Mouse (Mus musculus) layer of hippocampus, adult 9-10 months (tissue): Measurements from ENCODE around the gene Armc3.
"Not testable (repeated sequence)": the region's sequence is repeated elsewhere in the genome, so short reads cannot be mapped to it uniquely, and the experiment has no call there.

Experiments
- DNase-seq: peaks from one replicate; pipeline ENCODE4 v3.0.0; 2022; ENCODE audit warnings: low spot score

Gene Armc3

DNA sequence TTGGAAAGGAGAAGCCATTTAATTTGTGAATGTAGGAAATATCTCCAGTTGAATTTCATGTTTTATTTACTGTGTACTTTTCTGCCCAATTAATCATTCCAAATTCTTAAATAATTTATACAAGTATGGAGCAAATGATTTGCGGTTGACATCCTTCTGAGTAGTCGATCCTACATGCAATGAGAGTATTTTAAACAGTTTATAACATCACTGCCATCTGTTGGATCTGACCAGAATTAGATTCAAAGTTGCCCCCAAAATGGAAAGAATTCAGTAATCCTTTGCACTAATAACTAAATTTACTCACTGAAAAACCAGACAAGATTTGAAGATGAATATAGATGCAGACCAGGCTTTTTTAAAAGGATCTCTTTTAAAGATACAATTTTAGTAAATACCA is 75.5 kb downstream of the Armc3 start:
- no peak for DNase-seq

DNA sequence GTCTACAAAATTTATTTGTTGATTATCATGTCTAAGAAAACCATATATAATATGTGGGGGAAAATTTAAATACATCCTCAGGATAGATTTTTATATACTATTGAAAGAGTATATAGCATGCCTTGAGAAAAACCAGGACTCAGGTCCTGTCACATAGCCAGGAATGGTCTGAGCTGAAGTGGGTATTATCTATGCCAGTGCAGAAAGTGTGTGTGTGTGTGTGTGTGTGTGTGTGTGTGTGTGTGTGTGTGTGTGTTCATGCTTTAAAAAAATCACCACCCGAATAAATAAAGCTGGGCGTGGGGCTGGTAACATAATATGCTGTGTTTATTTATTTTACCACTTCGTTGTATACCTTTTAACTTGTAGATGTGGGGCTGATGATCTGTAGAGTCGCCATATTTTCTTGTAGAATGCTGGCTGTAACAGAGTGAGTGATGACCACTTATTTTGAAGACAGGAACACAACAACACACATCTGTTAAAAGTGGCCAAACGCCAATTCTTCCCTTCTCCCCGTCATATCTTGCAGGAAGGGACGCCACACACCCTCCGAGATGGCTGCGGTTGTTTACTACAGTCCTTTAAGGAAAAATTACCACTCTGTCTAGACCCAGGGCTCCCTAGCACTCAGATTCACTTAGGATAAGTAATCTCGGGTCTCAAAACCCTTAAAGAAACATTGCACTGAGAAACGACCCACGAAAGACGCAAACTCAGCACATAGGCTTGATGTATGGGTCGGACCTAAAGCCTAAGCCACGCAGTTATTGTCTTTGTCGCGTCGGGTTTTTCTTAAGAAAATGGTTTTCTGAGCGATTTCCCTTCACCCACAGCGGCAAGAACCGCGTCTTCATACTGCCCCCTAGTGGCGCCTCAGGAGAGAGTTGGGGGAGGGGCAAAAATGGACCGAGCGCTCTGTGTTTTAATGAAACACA is 76.8 kb downstream of the Armc3 start:
- peak; percentile 72 for DNase-seq

DNA sequence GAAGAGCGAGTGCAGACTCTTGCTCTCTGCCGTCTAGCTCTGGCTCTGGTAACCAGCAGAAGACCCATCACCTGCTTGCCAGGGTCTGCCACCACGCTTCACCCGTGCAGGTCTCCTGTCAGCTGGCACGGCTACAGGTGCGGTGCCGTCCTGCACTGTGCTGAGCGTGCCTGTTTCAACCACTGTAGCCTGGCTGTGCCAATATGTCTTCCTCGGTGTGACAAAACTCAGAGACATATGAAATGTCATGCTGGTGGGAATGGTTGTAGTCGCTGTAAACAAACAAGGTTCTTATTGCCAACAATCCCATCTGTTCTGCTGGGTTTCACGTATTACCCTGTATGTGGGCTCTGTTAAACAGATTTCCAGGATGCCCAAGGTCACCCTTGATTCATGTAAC is 81.2 kb downstream of the Armc3 start:
- DNase-seq = no peak

DNA sequence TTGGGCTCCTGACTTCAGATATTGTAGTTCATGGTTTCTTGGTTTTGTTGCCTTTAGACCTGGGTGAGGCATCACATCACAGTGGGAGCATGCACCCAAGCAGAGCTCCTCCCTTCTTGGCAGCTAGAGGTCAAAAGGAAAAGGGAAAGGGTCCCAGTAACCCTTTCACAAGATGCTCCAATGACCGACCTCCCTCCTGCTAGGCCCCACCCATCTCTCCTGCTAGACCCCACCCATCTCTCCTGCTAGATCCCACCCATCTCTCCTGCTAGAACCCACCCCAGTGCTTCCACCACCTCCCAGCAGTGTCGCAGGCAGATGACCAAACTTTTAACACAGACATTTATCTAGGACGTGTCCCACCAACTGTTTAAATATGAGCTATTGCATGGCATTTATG is 93.3 kb downstream of the Armc3 start:
- no peak for DNase-seq

DNA sequence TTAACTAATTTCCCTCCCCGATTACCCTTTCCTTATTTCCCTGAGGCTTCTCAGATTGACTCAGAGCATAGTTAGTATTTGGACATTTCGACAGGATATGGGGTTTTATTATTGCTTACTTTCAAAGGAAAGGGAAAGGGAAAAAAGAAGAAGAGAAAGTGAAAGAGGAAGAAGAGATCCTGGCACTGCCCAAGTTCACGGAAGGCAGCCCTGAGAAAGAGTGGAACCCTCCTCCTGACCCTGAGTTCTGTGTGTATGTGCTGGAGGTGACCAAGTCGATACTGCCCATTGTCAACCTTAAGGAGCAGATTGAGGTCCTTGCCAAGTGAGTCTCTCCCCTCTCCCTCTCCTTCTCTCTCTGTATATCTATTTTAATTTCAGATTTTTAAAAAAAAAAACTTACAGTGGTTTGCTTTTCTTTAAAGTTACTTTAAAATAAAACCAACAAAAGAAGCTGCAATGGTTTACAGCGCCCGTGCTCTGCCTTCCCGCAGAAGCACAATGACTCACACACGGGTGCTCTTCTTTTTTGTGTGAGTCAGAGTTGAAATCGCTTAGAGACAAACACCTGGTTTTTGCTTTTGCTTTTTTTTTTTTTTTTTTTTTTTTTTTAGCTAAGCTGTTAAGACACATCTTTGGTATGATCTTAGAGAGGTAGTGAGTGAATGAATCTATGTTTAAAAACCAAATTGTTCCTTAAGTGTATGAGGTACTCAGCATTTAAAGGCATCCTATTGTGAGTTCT is 101.4 kb downstream of the Armc3 start:
- no peak for DNase-seq

DNA sequence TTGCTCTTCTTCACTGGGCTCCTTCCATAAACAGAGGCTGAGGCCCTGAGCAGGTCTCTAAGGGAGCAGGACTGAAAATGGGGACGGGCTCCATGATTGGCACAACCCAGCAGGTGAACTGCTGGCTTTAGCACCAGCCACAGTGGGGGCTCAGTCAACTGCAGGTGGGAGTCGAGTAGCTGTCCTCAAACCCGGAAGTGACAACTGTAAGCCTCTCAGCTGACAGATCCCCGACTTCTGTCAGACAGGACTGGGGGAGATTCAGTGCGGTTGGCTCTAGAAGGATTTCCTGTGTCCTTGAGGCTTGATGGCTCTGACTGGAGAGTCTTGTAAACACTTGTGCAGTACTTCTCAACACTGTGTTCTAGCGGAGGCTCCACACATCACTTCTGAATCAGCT is 102.1 kb downstream of the Armc3 start:
- DNase-seq = no peak

DNA sequence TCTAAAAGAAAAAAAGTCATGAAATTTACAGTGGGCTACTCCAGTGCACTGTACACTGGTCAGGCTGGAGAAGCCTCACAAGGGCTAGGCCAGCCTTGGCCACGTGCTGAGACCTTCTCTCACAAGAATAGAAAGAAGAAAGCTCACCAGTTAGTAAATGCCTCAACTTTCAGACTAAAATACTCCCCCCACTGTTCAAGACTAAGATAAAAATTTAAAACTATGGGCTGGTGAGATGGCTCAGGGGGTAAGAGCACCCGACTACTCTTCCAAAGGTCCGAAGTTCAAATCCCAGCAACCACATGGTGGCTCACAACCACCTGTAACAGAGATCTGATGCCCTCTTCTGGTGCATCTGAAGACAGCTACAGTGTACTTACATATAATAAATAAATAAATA is 104.0 kb downstream of the Armc3 start:
- DNase-seq = not testable (repeated sequence)

DNA sequence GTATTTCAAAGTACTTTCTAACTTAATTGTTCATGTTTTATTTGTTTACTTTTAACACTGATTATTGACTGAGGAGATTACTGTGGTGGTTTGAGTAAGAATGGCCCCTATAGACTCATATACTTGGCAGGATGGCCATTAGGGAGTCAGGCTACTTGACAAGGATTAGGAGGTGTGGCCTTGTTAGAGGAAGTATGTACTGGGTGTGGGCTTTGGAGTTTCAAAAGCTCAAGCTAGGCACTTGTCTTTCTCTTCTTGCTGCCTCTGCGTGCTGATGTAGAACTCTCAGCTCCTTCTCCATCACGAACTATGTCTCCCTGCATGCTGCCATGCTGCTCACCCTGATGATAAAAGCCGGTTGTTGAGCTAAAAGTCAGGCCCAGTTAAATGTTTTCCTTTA is 111.4 kb downstream of the Armc3 start:
- no peak for DNase-seq

DNA sequence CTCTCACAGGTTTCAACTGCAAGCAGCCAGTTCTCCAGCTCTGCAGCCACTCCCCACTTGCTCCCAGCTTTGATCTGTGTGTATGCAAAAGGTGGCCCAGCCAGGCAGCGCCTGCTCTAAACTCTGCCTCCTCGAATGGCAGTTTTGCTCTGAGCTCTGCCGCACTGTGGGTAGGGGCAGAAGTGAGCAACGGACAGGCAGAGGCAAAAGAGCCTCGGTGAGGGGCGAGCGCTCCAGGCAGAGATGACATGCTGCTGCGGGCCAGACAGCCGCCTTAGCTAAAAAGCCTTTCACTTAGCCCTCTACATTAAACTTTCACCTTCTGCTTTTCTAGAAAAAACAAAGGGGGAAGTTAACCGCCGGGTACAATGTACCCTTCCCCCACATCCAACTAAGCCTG is 117.0 kb downstream of the Armc3 start:
- no peak for DNase-seq

DNA sequence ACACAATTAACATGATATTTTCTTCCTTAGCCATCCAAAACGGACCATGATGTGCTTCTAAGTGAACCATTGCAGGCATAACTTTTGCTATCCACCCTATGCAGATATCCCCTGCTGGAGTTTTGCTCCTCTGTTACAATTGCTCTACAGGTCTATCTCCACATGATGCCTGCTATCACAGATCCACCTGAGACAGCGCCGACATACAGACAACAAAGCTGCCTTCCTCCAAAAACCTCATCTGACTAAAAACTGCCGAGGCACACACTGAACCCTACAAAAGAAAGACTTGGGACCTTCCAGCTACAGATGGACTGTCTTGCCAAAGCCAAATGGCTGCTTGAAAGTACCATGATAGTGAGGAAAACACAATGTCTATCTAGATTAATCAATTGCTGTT is 117.6 kb downstream of the Armc3 start:
- no peak for DNase-seq

DNA sequence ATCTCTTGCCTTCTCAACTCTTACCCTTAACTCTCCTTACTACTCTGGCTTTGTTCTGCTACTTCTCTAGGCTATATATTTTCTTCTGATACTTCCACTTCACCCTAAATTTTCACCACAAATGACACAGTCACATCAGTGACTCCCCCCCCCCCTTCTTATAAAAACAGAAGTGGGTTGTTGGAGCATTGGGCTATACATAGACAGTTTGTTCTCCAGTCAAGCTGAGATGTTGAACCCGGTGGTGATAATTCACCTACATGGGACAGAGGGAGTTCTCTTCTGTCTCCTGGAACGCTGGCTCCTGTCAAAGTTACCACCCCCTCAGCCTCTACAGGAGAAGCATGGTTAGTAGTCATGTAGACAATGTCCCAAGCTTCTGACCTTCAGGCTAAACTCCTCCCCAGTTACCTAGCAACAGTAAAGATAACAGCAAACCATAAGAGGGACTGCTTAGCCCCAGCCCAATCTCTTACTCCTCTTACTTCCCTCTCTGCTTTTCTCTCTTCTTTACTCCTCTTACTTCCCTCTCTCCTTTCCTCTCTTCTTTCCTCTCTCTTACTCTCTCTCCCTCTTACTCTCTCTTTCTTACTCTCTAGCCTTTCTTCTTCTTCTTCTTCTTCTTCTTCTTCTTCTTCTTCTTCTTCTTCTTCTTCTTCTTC is 118.2 kb downstream of the Armc3 start:
- not testable (repeated sequence) for DNase-seq

DNA sequence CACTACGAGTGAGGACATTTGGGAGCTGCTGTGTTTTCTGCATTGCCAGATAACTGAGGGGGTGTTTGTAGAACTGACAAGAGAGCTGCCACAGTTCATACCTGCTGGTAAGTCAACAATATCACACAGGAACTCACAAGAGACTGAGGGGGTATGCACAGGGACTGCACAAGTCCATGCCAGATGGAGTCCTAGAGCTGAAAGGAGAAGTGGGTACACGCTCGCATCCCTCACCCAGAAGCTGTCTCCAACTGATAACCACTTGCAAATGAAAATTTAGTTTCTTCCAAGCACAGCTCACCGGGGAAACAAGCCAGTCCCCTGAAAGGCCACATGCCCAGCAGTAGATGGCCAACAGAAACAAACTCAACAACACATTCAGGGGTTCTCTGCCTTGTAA is 119.4 kb downstream of the Armc3 start:
- no peak for DNase-seq

DNA sequence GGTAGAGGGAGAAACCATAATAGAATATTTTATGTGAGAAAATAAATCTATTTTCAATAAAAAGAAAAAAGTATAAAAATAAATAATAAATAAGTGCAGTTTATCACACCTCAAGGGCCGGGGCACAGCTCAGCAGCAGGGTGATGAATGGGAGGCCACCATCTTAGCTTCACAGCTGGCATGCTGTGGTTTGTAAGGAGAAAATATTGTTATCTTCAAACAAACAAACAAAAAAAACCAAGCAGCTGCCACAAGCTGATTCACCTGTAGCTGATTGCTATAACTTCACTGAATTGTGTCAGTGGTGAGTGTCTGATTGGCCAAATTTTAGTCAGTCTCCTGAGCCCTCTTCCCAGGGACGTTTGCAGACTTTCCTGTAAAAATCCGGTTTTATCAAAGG is 120.2 kb downstream of the Armc3 start:
- DNase-seq = no peak

DNA sequence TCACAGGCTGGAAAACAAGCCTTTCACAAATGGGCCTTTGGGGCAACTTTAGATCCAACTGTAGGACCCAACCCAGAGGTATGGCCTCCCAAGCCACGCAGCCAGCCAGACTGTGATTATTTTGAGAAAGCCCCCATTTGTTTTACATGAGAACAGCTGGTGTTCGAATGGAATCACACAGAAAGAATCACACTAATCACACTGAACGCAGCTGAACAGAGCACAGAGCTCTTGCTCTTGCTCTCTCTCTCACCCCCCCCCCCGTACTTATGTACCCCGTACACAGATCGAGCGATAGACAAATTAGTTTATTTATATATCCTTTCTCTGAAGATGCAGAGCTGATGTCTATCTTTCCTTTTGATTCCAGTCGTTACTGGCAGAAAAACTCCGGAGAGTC is 123.3 kb downstream of the Armc3 start:
- DNase-seq = no peak

DNA sequence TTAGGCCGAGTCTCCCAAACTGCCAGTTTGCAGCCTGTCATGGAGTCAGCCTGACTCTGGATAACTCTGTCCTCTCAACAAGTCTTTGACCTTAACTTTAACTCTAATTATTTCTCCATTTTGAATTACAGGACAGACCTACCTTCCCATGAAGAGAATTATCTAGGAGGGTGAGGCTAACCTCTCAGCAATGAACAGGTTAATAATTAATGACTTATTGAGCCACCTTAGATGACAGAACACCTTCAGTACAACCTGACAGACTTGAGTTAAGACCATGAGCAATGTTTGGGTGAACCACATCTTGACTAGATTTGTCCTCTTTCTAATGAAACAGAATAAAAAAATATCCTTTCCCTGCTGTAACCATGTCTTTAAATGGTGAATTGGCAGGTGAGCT is 127.3 kb downstream of the Armc3 start:
- no peak for DNase-seq

DNA sequence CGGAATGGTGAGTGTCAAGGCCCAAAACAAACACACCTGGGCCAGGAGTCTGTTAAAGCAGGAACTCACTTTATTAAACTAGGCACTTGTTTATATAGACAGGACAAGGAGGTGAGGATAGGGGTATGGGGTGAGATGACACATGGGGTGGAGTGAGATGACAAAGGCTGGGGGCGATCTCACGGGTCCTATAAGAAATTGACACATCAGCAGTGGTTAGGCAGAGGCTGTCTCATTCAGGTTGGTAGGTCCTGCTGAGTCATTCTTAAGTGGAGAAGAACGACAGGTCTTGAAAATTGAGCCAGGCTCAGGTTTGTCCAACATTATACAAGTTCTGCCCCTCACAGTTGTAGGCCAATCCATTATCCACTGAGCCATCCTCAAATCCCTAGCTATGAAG is 128.7 kb downstream of the Armc3 start:
- DNase-seq = no peak

DNA sequence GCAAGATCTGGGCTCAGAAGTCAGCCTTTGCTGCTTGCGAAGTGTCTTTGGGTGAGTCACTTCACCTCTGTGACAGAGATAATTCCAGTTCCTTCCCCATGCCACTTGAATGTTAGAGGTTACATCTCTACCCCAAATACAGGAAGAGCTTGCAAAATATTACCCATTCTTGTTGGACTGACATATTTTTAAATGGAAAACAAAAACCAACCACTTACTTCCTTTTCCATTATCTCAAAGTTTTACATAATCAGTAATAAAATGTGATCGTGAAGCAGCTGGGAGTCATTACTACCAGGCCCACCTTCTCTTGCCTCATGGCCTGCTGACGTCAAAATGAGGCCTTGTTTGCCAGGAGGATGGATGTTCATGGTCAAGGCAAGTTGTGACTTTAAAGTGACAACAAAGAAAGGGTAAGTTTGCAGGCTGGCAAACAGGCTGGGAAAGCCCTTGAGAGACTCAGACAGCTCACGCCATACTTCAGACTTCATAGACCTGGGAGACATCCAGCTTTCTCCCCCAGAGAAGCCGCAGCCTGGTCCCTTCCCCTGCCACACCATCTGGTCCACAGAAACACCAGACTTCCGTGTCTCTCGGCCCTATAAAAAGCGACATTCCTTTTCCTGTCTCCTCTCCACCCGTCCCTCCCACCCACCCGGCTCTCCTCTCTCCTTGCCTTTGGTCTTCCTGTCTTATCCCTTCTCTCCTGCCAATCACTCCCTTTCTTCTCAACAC is 145.0 kb downstream of the Armc3 start:
- DNase-seq = peak; percentile 27

DNA sequence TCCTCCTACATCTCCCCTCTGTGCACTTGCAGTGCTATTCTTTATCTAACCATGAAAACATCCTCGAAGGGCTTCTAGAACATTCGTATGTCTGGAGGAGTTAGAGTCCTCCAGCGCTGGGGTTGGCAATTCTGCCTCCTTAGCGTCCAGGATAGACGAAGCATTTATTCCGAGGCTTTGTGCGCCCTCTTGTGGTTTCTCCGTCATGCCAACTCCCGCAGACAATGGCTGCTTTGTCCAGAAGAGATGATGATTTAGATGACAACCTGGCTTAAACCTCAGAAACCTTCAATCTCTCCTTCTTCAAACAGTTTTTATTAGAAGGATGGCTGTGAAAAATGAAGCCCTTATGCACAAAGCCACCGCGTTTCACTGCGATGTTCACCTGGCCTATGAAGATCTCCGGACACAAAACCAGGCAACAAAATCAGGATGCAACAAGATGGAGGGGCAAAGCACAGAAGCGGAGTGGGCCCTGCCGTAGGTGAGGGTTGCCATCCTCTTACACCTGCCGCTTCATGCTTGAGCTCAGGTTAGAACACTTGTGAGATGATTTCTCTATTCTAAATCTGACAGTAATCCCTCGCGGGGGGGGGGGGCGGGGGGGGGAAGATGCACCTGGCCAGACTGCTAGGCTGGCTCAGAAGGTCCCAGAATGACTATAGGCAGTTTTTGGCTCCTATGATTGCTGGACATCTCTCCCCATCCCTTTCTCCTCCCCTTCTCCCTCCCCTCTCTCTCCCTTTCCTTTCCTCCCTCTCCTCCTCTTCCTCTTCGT is 145.7 kb downstream of the Armc3 start:
- DNase-seq = peak; percentile 95

DNA sequence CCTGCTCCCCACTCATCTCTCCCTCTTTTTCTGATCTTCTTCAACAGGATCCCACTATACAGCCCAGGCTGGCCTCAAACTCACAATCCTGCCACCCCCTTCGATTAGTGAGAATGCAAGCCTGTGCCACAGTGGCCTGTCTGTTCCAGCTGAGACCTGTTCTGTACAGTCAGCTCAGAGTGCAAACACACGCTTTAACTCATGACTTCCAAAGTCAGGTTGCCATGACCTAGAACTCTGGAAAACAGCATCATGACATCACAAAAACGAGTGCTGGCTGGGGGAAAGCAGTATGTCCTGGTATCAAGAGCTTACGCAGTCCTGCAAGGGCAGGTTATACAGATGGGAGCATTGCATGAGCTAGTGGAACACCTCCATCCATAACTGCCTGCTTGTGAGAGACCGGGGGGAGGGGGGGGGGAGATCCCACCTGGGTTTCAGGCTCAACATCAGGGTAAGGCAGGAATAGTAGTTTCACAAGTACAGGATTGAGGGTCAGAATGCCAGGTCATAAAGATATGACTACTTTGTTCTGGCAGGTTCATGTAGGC is 146.4 kb downstream of the Armc3 start:
- DNase-seq = no peak

DNA sequence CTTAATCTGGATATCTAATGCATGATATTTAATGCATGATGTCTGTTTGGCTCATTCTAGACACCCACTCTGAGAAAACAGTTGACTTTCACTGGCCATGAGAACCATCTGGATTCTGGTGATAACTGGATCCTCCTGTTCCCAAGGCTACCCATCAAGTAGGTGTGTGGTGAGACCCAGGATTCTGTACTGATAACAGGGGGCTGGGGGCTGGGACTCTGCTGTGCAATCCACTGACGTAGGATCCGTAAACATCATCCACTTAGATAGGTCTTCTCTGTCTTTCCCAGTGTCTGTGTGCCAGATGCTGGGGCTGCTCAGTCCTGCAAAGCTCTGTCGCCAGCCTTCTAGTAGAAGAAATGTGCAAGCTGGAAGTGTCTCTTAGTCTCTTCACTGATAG is 149.4 kb downstream of the Armc3 start:
- DNase-seq = no peak

DNA sequence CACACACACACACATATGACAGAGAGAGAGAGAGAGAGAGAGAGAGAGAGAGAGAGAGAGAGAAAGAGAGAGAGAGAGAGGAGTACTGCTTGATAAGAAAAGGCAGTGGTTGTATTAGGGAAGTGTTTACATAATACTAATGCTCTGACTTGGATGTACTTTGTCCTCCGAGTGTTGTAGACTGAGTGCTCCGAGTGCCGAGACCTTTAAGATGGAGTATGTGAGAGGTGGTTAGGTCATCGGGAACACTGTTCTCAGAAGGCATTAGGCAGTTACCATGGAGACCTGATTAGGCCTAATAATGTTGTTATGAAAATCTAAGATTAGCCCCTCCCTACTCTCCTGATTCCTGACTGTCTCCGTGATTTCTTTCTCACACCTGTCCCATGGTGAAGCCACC is 151.1 kb downstream of the Armc3 start:
- no peak for DNase-seq
